Mouse (Mus musculus) stomach, postnatal 0 days (tissue): ENCODE results near the gene Gm10778. TPM values are rescaled to one million over a fixed set of nuclear protein-coding genes. Genes with fewer than 3 reads are reported as not detected.
"Not testable (repeated sequence)": the region's sequence is repeated elsewhere in the genome, so short reads cannot be mapped to it uniquely, and the experiment has no call there.

Experiments used
- ATAC-seq: fragments of 200-750 bp; cut with Nextera tagmentation; 2 replicates; pipeline ENCODE4 v1.8.0; 2017; ENCODE audit not compliant: low FRiP score, low TSS enrichment
- DNase-seq: peaks from one replicate; pipeline ENCODE4 v3.0.0-alpha.2; 2016; ENCODE audit warnings: low spot score
- H3K27ac ChIP-seq: fragments of 300-500 bp; sonication (generic); replicated peaks from 2 replicates; pipeline ENCODE4 v1.5.1; 2014; ENCODE audit warnings: mild to moderate bottlenecking, control low read depth
- H3K27me3 ChIP-seq: fragments of 300-500 bp; sonication (generic); 2 replicates; pipeline ENCODE4 v1.6.1; 2014; ENCODE audit warnings: low read length; ENCODE audit not compliant: control insufficient read depth, insufficient read depth
- H3K36me3 ChIP-seq: fragments of 300-500 bp; sonication (generic); 2 replicates; pipeline ENCODE4 v1.6.1; 2014; ENCODE audit warnings: low read length, mixed read lengths; ENCODE audit not compliant: control insufficient read depth, insufficient read depth
- H3K4me1 ChIP-seq: fragments of 300-500 bp; sonication (generic); replicated peaks from 2 replicates; pipeline ENCODE4 v1.6.1; 2014; ENCODE audit warnings: antibody characterized with exemption; ENCODE audit not compliant: control insufficient read depth, insufficient read depth
- H3K4me2 ChIP-seq: fragments of 300-500 bp; sonication (generic); replicated peaks from 2 replicates; pipeline ENCODE4 v1.6.1; 2014; ENCODE audit warnings: low read depth, mild to moderate bottlenecking, control low read depth, moderate library complexity
- H3K4me3 ChIP-seq: fragments of 300-500 bp; sonication (generic); 2 replicates; pipeline ENCODE4 v1.5.1; 2014; ENCODE audit warnings: low read depth, low read length, control low read depth
- H3K9ac ChIP-seq: fragments of 300-500 bp; sonication (generic); 2 replicates; pipeline ENCODE4 v1.6.1; 2014; ENCODE audit warnings: mild to moderate bottlenecking, low read length, control low read depth, mixed read lengths
- H3K9me3 ChIP-seq: fragments of 300-500 bp; sonication (generic); 2 replicates; pipeline ENCODE4 v1.6.1; 2016; ENCODE audit warnings: low read length; ENCODE audit not compliant: control insufficient read depth
- CTCF ChIP-seq: IDR thresholded peaks from 2 replicates; pipeline ENCODE4 v1.5.1; 2016; ENCODE audit warnings: antibody characterized with exemption, low read depth, mild to moderate bottlenecking, moderate library complexity
- EP300 ChIP-seq: optimal IDR thresholded peaks from 2 replicates; pipeline ENCODE3; 2016; ENCODE audit warnings: antibody characterized with exemption
- WGBS: fragments of 180-500 bp; shearing (Covaris S2); extraction: QIAGEN DNeasy Blood & Tissue Kit; methylation state at CpG from one replicate; pipeline ENCODE4 v1.1.7; 2014; 5-methylcytosine and 5-hydroxymethylcytosine counted together
- polyA plus RNA-seq: library from polyadenylated mRNA; unstranded; fragments of >200 nt; fragmentation: Nextera tagmentation; extraction: Ambion mirVana; gene quantifications from 2 replicates; pipeline ENCODE4 v1.2.1, GENCODE M21; 2015

The Gm10778 gene
- polyA plus RNA-seq, 1 experiment from 2014 or later: 2.4 TPM

DNA sequence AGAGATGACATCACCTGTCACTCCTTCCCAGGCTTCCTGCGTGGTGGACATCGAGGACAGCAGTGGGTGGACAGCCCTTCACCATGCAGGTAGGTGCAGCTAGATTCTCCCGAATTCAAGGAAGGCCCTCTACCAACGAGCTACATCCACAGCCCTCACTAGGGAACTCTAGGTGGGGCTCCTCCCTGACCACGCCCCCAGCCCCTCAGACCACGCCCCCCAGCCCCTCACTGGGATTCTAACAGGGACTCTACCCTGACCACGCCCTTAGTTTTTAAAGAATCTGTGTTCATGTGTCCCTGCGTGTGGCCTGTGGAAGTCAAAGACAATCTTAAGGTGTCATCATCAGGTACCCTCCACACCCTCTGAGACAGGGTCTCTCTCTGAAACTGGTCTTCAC, 12.5 kb upstream of the Gm10778 start:
- ATAC-seq: no peak
- H3K4me2 ChIP-seq: no peak overlapping the region
- no peak overlapping the region for H3K9ac ChIP-seq
- no peak overlapping the region for H3K4me3 ChIP-seq
- no peaks in the 10 kb centered on the region for H3K27me3 ChIP-seq
- TF ChIP-seq EP300 (no peak), CTCF (no peak)
- H3K4me1 ChIP-seq: peaks cover 4% of the 10 kb centered on the region; the same call in 1 of the 2 replicates
- WGBS: 17% methylated on average over 8 of the region's 8 CpGs
- no peaks in the 10 kb centered on the region for H3K9me3 ChIP-seq
- DNase-seq: no peak
- H3K36me3 ChIP-seq: no peaks in the 10 kb centered on the region
- no peak overlapping the region for H3K27ac ChIP-seq

DNA sequence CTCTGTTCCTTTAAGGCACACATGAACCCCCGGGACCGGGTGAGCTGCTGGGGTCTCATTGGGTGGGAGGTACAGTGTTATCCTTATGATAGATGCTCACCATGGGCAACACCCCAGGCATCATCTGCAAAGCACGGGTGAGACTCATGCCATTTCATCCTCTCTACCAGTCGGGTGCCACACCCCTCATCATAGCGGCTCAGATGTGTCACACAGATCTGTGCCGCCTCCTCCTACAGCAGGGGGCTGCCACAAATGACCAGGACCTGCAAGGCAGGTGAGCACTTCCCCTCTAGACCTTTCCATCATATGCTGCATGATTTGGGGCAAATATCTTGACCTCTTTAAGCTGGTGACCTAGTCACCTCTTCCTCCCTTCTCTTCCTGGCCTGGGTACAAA, 10.8 kb upstream of the Gm10778 start:
- DNase-seq (no peak), ATAC-seq (no peak)
- Histone ChIP-seq H3K9ac (no peak overlapping the region), H3K4me1 (peaks cover 7% of the 10 kb centered on the region; the same call in 1 of the 2 replicates), H3K27me3 (no peaks in the 10 kb centered on the region), H3K27ac (no peak overlapping the region), H3K36me3 (no peaks in the 10 kb centered on the region), H3K4me3 (no peak overlapping the region), H3K4me2 (no peak overlapping the region), H3K9me3 (no peaks in the 10 kb centered on the region)
- no peak for TF ChIP-seq CTCF
- TF ChIP-seq EP300: no peak
- 75% methylated on average over 6 of the region's 6 CpGs for WGBS

DNA sequence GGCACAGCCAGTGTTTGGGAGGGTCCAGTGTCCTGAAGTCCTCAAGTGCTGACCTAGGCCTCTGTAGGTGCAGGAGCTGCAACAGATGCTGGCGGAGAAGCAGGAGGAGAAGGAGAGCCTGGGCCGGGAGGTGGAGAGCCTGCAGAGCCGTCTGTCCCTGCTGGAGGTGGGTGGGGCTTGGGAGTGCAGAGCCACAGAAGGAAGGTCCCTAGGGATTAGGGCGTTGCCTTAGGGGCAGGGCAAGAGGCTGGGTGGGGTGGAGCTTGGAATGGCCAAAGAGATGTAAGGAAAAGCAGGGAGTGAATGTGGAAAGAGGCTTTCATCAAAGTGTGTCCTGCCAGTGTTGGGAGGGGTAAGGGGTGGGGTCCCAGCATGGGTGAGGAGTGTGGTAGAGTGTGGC, 8.0 kb upstream of the Gm10778 start:
- H3K27ac ChIP-seq, H3K4me2 ChIP-seq, H3K4me1 ChIP-seq, H3K4me3 ChIP-seq, H3K9me3 ChIP-seq, H3K36me3 ChIP-seq, ATAC-seq, H3K27me3 ChIP-seq, H3K9ac ChIP-seq: not testable (repeated sequence)
- DNase-seq: peak; percentile 38
- WGBS: 41% methylated on average over 4 of the region's 4 CpGs

DNA sequence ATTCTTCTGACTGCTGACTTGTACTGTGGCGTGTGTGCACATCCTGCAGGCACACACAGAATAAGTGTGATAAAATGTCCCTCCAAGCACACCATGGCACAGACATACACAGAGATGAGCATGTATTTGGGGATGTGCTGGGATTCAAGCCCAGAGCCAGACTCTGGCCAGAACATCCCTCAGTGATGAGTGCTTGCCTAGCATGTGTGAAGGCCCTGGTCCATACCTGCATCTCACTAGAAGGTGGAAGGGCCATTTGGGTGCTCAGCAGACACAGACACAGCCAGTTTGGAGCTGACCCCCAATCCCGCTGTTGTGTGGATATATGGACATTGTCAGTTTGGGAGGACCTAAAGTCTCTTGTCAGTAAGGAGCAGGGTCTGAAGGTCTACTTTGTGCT, 7.3 kb upstream of the Gm10778 start:
- Histone ChIP-seq H3K27ac (no peak overlapping the region), H3K4me2 (no peak overlapping the region), H3K4me1 (0 out of 2 replicates have a peak, but pooled peaks cover 3% of the 10 kb centered on the region), H3K4me3 (no peak overlapping the region), H3K27me3 (no peaks in the 10 kb centered on the region), H3K9ac (no peak overlapping the region), H3K9me3 (no peaks in the 10 kb centered on the region), H3K36me3 (no peaks in the 10 kb centered on the region)
- TF ChIP-seq EP300 (no peak), CTCF (no peak)
- no peak for DNase-seq
- ATAC-seq: no peak
- 94% methylated on average over 2 of the region's 2 CpGs for WGBS

DNA sequence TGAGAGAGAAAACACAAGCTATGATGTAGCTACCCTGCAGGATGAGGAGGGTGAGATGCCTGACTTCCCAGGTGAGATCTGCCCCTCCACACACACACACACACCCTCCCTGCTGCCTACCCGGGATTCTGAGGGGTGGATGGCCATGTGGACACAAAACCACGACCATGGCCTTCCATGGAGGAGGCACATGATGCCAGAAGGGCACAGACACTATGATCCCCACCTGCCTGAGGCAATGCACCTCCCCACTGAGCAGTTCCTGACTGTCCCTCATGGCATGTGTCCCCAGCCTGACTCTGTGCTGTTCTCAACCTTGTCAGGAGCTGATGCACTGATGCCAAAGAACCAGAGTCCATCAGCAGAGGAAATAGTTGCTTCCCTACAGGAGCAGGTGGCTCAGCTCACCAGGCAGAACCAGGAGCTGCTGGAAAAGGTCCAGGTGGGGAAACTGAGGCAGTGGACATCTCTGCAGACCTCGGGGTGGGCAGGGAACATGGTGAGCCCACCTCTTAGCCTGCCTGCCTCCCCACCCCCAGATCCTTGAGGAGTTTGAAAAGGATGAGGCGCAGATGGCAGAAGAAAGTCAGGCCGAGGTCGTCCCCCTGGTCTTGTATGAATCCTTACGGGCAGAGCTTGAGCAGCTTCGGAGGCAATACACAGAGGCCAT, 6.7 kb upstream of the Gm10778 start:
- WGBS: 76% methylated on average over 8 of the region's 8 CpGs

DNA sequence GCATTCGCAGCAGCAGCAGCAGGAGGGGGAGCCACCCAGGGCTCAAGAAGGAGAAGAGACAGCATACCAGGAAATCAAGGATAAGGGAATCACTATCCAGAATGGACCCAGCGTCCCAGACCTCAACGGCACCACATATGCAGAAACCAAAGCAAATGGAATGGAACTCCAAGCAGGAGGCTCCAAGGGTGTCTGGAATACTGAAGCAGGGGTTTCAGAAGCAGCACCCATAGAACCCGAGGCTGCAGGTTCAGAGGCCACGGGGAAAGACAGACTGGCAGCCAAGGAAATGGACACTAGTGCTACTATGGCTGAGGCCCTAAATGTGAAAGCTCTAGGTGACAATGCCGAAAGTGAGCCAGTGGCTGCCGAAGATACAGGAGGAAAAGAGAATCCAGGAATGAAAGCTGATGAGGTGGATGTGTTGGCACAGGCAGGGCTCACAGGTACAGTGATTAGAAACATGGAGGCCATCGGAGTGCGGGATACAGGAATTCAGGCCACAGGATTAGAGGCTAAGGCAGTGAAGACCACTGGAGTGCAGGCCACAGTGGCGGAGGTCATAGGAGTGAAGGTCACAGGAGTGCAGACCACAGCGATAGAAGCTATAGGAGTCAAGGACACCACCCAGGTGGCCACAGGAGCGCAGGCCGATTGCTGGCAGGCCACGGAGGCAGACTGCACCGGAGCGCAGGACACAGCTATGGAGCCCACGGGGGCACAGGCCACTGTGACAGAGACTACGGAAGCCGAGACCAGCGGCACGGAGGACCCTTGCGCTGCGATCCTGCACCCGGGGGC, 6.0 kb upstream of the Gm10778 start:
- peak overlapping the region; percentile 93 for H3K9ac ChIP-seq
- TF ChIP-seq CTCF (no peak), EP300 (no peak)
- 0 out of 2 replicates have a peak, but pooled peaks cover 3% of the 10 kb centered on the region for H3K4me1 ChIP-seq
- peak; percentile 49 for ATAC-seq
- 14% methylated on average over 22 of the region's 24 CpGs for WGBS
- peak overlapping the region; percentile 96 for H3K27ac ChIP-seq
- no peaks in the 10 kb centered on the region for H3K9me3 ChIP-seq
- peak overlapping the region; percentile 96 for H3K4me2 ChIP-seq
- peak overlapping the region; percentile 77 for H3K4me3 ChIP-seq
- no peak for DNase-seq
- no peaks in the 10 kb centered on the region for H3K27me3 ChIP-seq
- H3K36me3 ChIP-seq: no peaks in the 10 kb centered on the region

More for the DNA sequence above, 6.7 kb upstream of the Gm10778 start:
- no peak for TF ChIP-seq EP300
- no peak for TF ChIP-seq CTCF
- DNase-seq: no peak
- H3K4me3 ChIP-seq: no peak overlapping the region
- ATAC-seq: no peak
- H3K36me3 ChIP-seq: no peaks in the 10 kb centered on the region
- H3K9ac ChIP-seq: peak overlapping the region; percentile 93; the same call in 1 of the 2 replicates
- H3K27ac ChIP-seq: no peak overlapping the region
- H3K9me3 ChIP-seq: no peaks in the 10 kb centered on the region
- H3K4me1 ChIP-seq: 0 out of 2 replicates have a peak, but pooled peaks cover 3% of the 10 kb centered on the region
- H3K27me3 ChIP-seq: no peaks in the 10 kb centered on the region
- peak overlapping the region; percentile 96 for H3K4me2 ChIP-seq
